Mouse (Mus musculus) right cerebral cortex, postnatal 36 days (tissue): Measurements from ENCODE around the gene Cbl.

Experiments
- DNase-seq, 2 experiments: peaks; one replicate each; pipeline ENCODE4 v3.0.0; 2022; ENCODE audit warnings: low spot score in 2 of 2, mixed read lengths in 1 of 2

Cbl gene

DNA sequence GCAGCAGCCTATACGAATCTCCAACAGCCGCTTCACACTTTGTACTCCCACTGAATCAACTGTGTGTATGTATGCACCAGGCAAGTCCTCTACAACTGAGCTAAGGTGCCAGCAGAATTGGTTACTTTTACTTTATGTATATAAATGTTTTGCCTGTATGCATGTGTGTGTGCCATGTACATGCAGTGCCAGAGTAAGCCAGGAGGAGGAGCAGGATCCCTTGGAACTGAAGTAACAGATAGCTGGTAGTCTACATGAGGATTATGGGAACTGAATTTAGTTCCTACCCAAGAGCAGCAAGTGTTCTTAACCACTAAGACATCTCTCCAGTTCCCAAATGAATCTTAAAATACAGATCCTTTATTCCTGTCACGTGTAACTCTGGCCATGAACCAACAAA is 51.6 kb downstream of the Cbl start:
- no peak for DNase-seq

DNA sequence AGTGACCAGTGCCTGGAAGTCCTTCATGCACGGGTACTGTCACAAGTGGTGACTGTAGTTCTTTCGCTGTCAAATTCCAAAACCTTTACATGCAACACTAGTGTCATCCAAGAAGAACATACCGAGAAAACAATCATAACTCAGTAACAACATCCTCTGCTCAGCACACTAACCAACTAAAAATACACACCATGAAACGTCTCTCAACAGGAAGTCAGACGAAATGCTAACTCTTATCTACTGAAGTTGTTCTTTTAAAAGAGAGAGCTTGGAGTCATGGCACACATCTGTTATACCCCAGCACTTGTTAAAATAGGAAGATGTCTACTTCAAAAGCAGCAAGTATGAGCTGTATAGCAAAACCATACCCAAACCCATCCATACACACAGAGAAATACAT is 52.3 kb downstream of the Cbl start:
- DNase-seq: no peak

GRCm38 (mm10) chr9:44178811-44179210 is 55.0 kb downstream of the Cbl start:
- DNase-seq: no peak

- no peak for DNase-seq
Observed at GRCm38 (mm10) chr9:44178389-44178788, 55.5 kb downstream of the Cbl start.

DNA sequence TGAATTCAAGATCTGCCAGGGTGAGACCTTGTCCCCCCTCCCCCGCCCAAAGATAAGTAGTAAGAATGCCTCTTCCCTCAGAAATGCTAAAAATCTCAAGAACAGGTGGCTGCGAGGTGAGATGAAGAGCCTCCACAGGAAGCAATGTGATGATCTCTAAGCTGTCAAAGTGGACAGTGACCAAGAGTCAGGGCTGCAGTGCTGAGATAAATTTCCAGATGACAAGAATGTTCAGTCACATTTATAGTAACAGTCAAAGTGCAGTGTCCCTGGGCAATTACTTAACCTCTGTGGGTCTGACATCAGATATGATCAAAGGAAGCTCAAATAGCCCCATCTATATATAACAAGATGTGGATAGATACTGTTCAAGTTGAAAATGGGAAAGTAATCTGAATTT is 56.4 kb downstream of the Cbl start:
- no peak for DNase-seq

GRCm38 (mm10) chr9:44175957-44176356 is 57.9 kb downstream of the Cbl start:
- no peak for DNase-seq

GRCm38 (mm10) chr9:44175556-44175955 is 58.3 kb downstream of the Cbl start:
- no peak for DNase-seq

GRCm38 (mm10) chr9:44170691-44171151 is 63.1 kb downstream of the Cbl start:
- DNase-seq: no peak

GRCm38 (mm10) chr9:44168931-44169330 is 64.9 kb downstream of the Cbl start:
- no peak for DNase-seq

DNA sequence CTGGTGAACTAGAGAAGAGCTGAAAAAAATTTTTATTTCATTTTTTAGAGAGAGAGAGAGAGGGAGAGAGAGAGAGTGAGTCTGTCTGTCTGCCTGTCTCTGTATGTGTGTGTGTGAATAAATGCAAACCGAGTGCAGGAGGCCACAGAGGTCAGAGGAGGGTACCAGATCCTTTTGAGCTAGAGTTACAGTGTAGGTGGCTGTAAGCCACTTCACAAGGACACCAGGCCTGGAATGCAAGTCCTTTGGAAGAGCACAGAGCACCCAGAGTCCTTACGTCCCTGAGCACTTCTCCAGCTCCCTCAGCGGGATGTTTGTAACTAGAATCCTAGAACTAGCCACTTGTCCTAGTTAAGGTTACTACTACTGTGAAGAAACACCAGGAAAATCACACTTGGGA is 74.0 kb downstream of the Cbl start:
- DNase-seq: no peak

DNA sequence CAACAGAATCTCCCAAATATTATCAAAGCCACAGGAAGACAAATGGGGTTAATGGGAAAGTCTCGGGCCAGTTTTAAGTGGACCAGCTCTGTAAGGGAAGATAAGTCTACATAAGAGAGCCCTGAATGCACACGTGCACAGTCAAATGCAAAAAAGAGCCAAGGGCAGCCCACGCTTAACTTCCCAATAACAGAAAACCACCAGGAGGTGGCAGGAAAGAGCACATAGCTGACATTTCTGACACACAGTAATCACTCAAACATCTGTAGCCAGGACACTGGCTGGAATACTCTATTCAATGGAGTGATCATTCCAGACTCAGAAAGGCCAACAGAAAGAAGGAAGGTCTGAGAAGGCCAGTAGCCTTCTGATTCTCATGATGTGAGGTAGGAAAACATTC is 86.6 kb downstream of the Cbl start:
- DNase-seq: no peak

GRCm38 (mm10) chr9:44144718-44145060 is 89.2 kb downstream of the Cbl start:
- DNase-seq: no peak

DNA sequence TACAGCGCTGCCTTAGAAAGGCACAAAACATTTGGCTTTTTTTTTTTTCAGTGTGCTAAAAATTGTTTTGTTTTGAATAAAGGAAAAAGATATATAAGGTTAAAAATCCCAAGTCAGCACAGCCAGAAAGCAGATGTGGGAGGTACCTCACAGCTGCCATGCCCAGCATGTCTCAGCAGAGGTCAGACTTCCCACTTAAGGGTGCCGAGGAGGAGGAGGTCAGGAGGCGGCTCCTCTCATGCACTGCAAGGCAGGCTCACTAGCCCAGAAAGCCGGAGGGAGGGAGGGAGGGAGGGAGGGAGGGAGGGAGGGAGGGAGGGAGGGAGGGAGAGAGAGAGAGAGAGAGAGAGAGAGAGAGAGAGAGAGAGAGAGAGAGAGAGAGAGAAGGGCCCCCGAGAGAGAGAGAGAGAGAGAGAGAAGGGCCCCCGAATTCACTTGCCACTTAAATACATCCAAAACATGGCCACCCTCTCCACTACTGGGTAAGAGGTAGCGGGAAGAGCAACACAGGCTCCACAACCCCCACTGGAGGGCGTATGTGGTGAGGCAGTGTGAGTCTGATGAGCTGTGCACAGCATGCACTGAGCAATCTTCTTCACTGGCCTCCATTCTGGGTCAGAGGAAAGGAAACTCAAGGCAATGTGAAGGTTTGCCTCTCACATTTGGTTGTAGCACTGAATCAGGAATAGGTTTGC is 89.7 kb downstream of the Cbl start:
- DNase-seq: no peak

- DNase-seq: no peak
Observed at GRCm38 (mm10) chr9:44143421-44143820, 90.4 kb downstream of the Cbl start.

GRCm38 (mm10) chr9:44141951-44142350 is 91.9 kb downstream of the Cbl start:
- DNase-seq: no peak

GRCm38 (mm10) chr9:44137846-44138245 is 96.0 kb downstream of the Cbl start:
- DNase-seq: no peak

GRCm38 (mm10) chr9:44135731-44136411 is 98.0 kb downstream of the Cbl start:
- no peak for DNase-seq

DNA sequence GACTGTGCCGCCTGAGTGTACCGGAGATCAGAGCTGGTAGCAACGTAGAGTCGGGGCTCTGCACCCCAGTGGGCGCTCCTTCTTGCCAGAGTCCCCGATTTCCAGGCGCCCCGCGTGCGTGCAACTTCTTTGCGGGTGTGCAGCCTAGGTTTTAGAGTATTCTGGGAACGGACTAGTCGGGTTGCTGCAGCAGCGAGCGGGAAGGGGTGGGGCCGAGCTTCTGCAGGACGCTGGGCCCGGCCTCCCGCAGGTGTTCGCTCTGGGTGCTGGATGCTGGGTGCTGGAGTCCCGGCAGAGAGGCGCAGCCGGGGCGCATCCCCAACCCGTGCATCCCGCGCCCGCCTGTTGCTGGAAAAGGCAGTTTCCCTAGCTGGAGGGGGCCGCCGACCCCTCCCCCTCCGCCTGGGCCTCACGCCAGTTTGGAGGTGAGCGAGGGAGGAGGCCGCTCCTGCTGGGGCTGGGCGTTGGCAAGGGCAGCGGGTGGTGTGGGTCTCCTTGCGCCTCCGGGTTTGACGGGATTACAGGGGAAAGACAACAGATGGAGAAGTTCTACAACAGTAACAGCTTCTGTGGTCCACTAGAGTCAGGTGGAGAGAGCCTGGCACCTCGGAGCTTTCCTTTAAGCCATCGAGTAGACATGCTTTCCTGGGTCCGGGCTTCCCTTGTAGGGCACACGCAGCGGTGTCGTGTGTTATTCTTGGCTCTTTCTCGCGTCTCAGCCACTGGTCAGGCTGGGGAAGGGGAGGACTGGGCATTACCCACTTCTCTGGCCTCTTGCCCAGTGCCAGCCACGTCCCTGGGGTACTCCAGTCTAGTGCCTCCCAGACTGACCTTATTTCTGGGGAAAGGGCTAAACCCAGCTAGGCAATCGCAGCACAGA is 98.8 kb downstream of the Cbl start:
- DNase-seq: no peak

- DNase-seq: no peak
Observed at GRCm38 (mm10) chr9:44134101-44134850, 99.6 kb downstream of the Cbl start, which contains the start of gene Mcam. Gene Mcam, plus strand, starts transcription at chr9:44134469.

DNA sequence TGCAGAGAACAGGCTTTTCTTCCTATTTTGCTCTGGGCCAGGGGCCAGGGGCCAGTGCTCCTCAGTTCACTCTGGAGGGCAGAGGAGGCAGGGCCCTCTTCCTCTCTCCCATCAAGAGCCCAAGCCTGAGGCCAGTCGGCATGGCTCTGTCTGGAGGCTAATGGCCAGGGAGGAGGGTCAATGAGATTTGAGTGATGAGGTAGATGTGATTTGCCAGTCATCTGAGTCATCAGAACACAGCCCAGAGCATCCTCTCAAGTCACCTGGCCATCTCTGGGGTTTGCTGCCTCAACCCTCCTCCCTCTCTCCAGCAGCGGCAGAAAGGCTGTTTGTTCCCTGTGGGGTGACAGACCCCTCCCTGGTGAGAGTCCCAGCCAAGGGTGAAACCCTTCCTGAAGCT is 100.6 kb downstream of the Cbl start:
- no peak for DNase-seq

DNA sequence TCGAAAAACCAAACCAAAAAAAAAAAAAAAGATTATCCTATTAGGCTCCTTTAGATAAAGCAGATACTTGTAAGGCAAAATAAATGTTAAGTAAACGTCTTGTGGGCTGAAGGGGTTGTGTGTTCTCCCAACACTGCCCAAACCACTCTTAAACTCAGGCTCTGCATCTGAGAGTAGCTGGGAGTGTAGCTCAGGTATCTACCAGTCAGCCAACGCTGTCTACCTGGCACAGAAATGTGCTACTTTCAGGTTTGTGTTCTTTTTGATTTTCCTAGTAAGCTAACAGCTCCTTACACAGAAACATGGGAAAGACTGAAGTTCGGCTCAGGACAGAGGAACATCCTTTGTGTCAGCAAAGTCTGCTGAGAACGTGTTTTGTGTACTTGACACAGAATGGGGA is 101.6 kb downstream of the Cbl start:
- no peak for DNase-seq

DNA sequence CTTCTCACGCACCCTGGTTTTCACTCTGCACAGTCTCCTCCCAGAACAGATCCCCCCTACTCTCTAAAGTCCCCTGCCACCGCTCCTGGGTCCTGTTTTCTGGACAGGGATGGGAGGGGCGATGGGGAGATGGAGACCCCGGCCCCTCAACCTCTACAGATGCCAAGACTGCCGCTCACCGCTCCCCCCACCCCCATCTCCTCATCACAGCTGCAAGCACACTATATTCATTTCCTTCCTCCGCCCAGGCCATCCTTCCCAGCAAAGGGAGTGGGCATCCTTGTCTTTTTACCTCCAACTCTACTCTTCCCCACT is 102.6 kb downstream of the Cbl start:
- DNase-seq: no peak
